Mouse (Mus musculus): Measurements from ENCODE around the gene Tbc1d14. TPM values are rescaled to one million over a fixed set of nuclear protein-coding genes. Genes with fewer than 3 reads are reported as not detected.

The Tbc1d14 gene
- 10 to 100 TPM; 14.3 to 16.7 TPM for total RNA-seq (2021)
- long read RNA-seq, experiment 1, full-length matches to known transcripts: 3 of 5 reads
- long read RNA-seq, experiment 1, partial matches to known transcripts: 1 of 5 reads
- long read RNA-seq, experiment 1, other reads (novel, unspliced or antisense): 1 of 5 reads
- long read RNA-seq, experiment 2, full-length matches to known transcripts: 1 of 8 reads
- long read RNA-seq, experiment 2, partial matches to known transcripts: 1 of 8 reads
- long read RNA-seq, experiment 2, other reads (novel, unspliced or antisense): 6 of 8 reads

- Histone ChIP-seq H3K4me3 (no peak within 1 kb of the TSS), H3K27ac (no peak within 1 kb of the TSS)
- DNase-seq: peak; percentile 16
- intact Hi-C loops (cut with DNase I): no loop called here
- TF ChIP-seq CTCF (IDR thresholded peaks at IDR 0.05): no peak
Measured at GRCm38 (mm10) chr5:36593176-36593575, at the start of gene Tbc1d14. TSS of gene Tbc1d14 (minus strand) at chr5:36593276.

DNA sequence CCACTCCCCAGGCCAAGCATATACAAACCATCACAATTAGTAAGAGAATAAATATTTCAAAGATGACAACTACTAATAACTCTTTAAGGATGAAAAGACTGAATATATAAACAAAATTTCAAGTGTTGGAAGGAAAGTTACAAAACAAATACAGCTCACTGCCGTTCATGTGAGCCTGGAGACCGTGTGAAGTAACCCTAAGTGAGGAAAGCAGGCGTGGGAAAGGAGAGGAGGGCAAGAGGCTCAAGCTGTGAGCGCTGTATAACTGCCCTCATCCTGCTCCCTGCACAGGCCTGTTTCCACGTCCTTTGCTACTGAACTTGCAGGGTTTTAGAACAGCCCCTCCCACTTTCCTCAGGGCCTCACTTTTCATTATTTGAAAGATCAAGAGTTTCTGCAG lies 32.5 kb upstream of the Tbc1d14 start:
- DNase-seq: peak; percentile 9
- intact Hi-C loops (cut with DNase I): no loop called here
- TF ChIP-seq CTCF (IDR thresholded peaks at IDR 0.05): no peak
- Histone ChIP-seq H3K4me3 (no peak overlapping the region), H3K27ac (no peak overlapping the region)

DNA sequence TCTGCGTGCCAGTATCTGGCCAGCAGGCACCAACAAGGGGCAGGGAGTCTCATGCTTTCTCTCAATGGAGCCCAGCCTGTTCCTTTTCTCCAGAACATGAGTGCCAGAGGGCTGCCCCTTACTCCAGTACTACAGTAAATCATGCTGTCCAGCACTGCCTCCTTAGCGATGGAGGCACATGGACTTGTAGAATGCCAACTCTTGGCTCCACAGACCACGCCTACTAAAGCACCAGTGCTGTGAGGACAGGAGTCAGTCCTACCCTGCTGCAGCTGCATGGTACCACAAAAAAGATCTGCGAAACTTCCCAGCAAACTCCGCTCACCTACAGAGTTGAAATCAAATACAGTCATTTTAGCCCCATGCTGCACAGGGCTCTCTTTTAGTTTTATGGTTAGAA lies 30.6 kb upstream of the Tbc1d14 start:
- DNase-seq: peak; percentile 9
- Histone ChIP-seq H3K27ac (peak overlapping the region; percentile 98), H3K4me3 (no peak overlapping the region)
- TF ChIP-seq CTCF (IDR thresholded peaks at IDR 0.05): no peak
- intact Hi-C loops (cut with DNase I): no loop called here

GRCm38 (mm10) chr5:36621058-36621449 lies 28.0 kb upstream of the Tbc1d14 start:
- Histone ChIP-seq H3K4me3 (peak overlapping the region; percentile 72), H3K27ac (peak overlapping the region; percentile 98)
- intact Hi-C loops (cut with DNase I): no loop called here
- no peak for TF ChIP-seq CTCF (IDR thresholded peaks at IDR 0.05)
- DNase-seq: peak; percentile 71

- Histone ChIP-seq H3K4me3 (peak overlapping the region; percentile 72), H3K27ac (peak overlapping the region; percentile 98)
- DNase-seq: peak; percentile 30
- TF ChIP-seq CTCF (IDR thresholded peaks at IDR 0.05): no peak
- intact Hi-C loops (cut with DNase I): no loop called here
Measured at GRCm38 (mm10) chr5:36620409-36621057, 27.5 kb upstream of the Tbc1d14 start.

DNA sequence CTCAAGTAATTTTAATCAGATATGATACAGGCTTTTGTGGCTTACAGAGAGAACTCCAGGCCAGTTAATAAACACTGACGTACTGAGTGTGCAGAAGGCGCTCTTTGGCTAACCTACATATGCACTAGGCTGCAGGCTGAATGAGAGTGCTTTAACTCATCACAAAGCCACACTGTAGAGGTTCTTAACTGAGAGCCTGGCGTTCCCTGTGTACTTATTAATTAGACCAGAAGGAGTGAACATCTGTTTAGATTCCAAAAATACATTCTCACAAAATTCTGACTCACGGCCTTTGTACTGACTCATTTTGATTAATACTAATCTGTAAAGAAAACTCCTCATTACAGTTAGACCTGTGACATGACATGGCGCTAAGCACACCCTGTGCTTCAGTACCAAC lies 25.8 kb upstream of the Tbc1d14 start:
- H3K27ac ChIP-seq: peak overlapping the region; percentile 98

DNA sequence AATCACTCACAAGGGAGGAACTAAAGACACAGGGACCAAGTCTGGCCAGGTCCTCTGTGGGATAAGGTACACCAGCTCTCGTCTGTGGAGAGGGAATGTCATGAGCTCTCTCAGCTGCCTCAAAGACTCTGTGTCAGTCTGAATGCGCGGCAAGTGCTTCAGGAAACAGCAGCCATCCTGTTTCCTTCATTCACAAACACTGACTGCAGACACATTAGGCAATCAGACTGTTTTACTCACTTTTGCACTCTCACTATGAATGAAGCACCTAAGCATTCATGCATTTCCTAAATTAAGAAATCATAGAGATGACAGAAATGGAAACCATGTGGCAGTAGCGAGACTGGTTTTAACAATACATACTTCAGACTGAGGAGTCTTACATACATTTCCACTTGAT lies 25.3 kb upstream of the Tbc1d14 start:
- intact Hi-C loops (cut with DNase I): no loop called here
- Histone ChIP-seq H3K4me3 (no peak overlapping the region; the same call in 1 of the 2 replicates), H3K27ac (peak overlapping the region; percentile 98; the same call in 1 of the 2 replicates)
- DNase-seq: peak; percentile 15
- TF ChIP-seq CTCF (IDR thresholded peaks at IDR 0.05): no peak

More for the DNA sequence above, 25.8 kb upstream of the Tbc1d14 start:
- intact Hi-C loops (cut with DNase I): no loop called here
- TF ChIP-seq CTCF (IDR thresholded peaks at IDR 0.05): no peak
- peak; percentile 3 for DNase-seq
- H3K4me3 ChIP-seq: peak overlapping the region; percentile 72; the same call in 1 of the 2 replicates

DNA sequence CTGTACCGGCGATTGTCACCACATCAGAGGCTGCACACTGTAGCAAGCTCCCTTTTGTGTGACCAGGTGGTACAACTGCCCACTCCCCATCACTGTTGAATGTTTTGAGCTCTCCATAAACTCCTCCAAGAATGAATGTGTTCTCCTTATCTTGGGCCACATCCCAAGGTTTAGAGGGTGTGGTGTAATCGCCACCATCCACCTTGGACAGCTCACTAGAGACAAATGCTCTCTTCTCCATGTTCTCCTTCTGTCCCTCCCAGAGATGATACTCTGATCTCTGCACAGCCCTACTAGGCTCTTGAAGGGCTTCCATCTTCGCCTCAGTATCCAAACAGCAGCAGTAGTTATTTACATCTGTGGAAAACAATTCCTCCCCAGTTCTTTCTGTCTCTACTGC lies 21.0 kb upstream of the Tbc1d14 start:
- no peak for TF ChIP-seq CTCF (IDR thresholded peaks at IDR 0.05)
- H3K27ac ChIP-seq: no peak overlapping the region
- intact Hi-C loops (cut with DNase I): no loop called here
- DNase-seq: peak; percentile 8
- no peak overlapping the region for H3K4me3 ChIP-seq

- intact Hi-C loops (cut with DNase I): no loop called here
- Histone ChIP-seq H3K4me3 (no peak overlapping the region), H3K27ac (no peak overlapping the region)
- DNase-seq: peak; percentile 8
- TF ChIP-seq CTCF (IDR thresholded peaks at IDR 0.05): no peak
Measured at GRCm38 (mm10) chr5:36608939-36609499, 15.9 kb upstream of the Tbc1d14 start.

DNA sequence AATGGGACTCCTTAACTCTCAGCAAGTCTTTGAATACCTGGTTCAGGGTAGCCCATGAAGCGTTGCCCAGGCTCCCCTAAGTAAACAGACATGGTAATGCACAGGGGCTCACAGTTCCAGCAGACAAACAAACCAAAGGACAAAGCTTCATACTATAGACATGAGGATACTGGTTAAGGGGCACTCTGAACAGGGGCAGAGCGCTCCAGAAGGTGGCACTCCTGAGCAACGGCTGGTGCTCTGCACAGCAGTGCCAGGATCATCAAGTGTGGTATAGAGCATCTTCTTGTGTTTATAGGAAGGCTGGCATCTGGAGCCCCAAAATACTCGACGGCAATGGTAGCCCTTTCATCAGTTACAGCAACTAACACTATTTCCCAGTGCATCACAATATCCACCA lies 10.0 kb upstream of the Tbc1d14 start:
- TF ChIP-seq CTCF (IDR thresholded peaks at IDR 0.05): peak; percentile 84
- DNase-seq: peak; percentile 60
- intact Hi-C loops (cut with DNase I): loop anchor here (1.0 to 5.0 kb wide), 2 partner anchors 94 to 137 kb away; partner anchors contain the start of gene D5Ertd579e
- H3K27ac ChIP-seq: no peak overlapping the region
- H3K4me3 ChIP-seq: no peak overlapping the region

DNA sequence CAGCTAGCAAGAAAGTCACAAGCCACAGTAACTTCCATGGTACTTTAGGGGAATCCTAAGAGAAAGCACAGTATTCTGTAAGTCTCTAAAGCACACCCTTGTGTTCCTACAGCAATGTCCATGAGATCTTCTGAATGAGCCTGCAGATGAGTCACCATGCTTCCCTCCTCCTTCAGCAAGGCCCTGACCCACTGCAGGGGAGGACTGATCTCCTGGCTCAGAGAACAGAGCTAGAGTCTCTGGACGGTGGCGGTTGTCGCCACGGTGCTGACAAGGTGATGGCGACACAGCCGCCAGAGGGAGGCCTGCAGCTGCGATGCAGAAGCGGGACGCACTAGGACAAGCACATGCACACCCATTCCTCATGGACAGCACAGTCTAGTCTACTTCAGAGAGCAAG lies 9.0 kb upstream of the Tbc1d14 start:
- DNase-seq: peak; percentile 11
- TF ChIP-seq CTCF (IDR thresholded peaks at IDR 0.05): no peak
- no peak overlapping the region for H3K27ac ChIP-seq
- intact Hi-C loops (cut with DNase I): loop anchor here (5.0 kb wide), 1 partner anchor 95 kb away; the partner anchor contains the start of gene D5Ertd579e
- no peak overlapping the region for H3K4me3 ChIP-seq

GRCm38 (mm10) chr5:36601492-36601891 lies 8.4 kb upstream of the Tbc1d14 start:
- intact Hi-C loops (cut with DNase I): loop anchor here (5.0 kb wide), 1 partner anchor 96 kb away; the partner anchor contains the start of gene D5Ertd579e
- peak; percentile 8 for DNase-seq
- H3K27ac ChIP-seq: no peak overlapping the region
- TF ChIP-seq CTCF (IDR thresholded peaks at IDR 0.05): no peak
- H3K4me3 ChIP-seq: no peak overlapping the region

DNA sequence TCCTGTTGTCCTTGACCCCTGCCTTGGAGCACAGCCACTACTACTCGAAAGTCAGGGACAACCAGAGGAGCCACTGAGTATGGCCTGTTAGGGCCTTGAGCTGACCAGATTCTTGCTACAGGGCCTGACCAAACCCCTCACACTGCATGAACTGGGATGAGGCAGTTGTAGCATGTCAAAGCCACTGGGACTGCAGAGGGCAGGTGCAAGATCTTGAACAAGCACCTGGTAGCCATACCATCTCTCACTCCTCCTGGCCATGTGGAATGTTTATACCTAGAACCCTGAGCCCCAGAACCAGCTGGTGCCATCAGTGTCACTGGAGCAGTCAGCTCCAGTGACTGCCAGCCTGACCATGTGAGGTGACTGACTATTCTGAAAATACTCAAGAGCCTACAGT lies 5.8 kb upstream of the Tbc1d14 start:
- peak; percentile 14 for DNase-seq
- H3K4me3 ChIP-seq: no peak overlapping the region
- no peak overlapping the region for H3K27ac ChIP-seq
- TF ChIP-seq CTCF (IDR thresholded peaks at IDR 0.05): no peak
- intact Hi-C loops (cut with DNase I): no loop called here
